Mouse (Mus musculus) layer of hippocampus, postnatal 25 days (tissue): ENCODE data around the gene Rpp25l. TPM values are rescaled to one million over a fixed set of nuclear protein-coding genes. Genes with fewer than 3 reads are reported as not detected.
"Not testable (repeated sequence)": the region's sequence is repeated elsewhere in the genome, so short reads cannot be mapped to it uniquely, and the experiment has no call there.

Experiments used
- DNase-seq, 2 experiments: peaks; one replicate each; pipeline ENCODE4 v3.0.0; 2022; ENCODE audit warnings: mixed read lengths in 2 of 2, low spot score in 1 of 2; ENCODE audit errors: extremely low spot score in 1 of 2
- total RNA-seq, 2 experiments: library from RNA; stranded (reverse); gene quantifications; 2 replicates each; pipeline ENCODE4 v1.2.3; 2021

The Rpp25l gene
- total RNA-seq, 2 experiments from 2014 or later = 27.7 to 33.6 TPM

DNA sequence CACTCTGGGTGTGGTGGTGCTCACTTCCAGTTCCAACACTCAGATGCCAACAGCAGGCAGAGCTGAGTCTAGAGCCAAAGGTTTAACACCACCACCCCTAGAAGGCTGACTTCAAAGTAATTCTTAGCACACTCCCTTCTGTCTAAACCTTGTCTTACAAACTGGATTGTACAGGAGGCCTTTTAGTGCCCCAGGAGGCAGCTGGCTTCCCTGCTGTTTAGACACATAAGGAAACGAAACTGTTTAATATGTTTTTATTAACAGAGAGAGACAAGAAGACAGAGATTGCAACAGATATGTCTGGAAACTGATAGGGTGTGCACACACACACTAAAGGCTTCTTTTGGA is 24.9 kb upstream of the Rpp25l start:
- DNase-seq = no peak

DNA sequence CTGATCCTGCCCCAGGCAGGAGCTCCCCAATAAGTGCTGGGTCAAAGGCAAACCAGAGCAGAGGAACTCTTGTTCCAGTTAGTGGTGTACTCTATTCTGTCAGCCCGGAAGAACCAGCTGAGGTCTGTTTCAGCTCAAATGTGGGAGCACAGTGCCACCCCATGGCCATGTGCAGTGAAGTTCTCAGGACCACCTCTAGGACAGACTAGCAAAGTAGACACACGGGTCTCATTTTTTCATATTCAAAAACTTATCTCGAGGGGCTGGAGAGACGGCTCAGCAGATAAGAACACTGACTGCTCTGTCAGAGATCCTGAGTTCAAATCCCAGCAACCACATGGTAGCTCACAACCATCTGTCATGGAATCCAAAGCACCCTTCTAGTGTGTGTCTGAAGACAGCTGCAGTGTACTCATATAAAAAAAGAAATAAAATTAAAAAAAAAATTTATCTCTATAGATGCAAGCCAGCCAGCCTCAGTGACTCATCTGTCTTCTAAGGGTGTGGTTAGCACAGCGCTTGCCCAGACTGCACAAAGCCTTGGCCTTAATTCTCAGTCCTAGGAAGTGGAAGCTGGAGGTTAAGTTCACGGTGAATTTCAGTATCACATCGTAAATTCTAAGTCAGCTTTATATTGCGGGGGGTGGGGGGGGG is 24.4 kb upstream of the Rpp25l start:
- peak; percentile 64 to 74 for DNase-seq

- DNase-seq = no peak
Measured at GRCm38 (mm10) chr4:41731052-41731765, 17.9 kb upstream of the Rpp25l start, which contains the start of gene Arid3c. Gene Arid3c (minus strand): TSS chr4:41731142.

DNA sequence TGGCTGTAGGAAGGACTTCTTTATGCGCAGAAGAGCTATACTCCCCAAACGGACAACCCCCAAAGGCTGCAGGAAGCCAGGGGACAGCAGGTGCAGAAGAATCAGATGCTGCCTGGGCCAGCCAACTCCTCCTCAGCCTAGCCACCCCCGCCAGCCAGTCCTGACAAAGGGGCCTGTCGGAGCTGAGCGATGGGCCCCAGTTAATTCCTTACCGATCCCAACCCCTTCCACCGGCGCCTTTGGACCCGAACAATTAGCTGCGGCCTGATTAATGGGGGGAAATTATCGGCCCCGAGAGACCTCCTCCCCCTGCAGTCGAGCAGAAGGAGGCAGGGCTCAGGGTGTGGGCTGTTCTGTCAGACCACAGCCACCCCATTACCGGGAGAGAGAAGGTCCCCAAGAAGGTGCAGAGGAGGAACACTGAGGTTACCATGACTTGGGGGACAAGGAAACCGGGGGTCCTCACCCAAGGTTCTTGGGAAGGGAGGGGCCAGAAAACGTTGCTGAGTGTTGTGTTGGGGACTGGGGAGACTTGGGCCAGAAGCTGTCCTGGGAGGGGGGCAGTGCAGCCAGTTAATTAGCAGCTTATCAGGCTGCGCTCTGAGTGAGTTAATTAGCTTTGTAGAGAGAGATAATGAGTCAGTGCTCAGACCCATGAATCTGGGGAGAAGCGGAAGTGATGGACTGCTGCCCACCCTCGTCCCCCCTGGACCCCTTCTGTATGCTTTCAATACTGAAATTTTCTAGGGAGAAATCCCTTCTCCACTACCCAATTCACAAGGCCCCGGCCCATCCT is 13.7 kb upstream of the Rpp25l start:
- no peak for DNase-seq

GRCm38 (mm10) chr4:41722918-41723351 is 9.6 kb upstream of the Rpp25l start, which contains the start of gene Dctn3:
Gene Dctn3 (minus strand): TSS chr4:41723170.
- DNase-seq = peak; percentile 72 to 73

DNA sequence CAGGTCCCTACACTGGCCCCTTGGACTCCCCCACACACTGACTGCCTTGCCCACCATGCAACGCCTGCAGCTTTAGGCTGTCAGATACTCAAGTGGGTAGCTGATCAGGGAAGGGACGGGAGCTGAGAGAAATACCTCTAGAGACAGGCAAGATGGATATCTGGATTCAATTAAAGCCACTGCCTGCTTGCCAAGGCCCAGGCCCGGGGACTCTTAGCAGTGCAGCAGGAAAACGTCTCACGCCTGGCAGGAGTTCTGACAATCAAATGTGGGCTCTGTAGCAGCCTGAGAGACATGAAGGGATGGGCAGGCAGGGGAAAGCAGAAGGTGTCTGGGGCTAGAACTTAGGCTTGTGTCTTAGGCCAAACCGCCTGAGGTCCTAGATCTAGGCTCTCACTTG is 3.5 kb upstream of the Rpp25l start:
- DNase-seq = no peak

GRCm38 (mm10) chr4:41715596-41715995 is 2.3 kb upstream of the Rpp25l start:
- peak in 1 of 2 experiments; percentile 56 for DNase-seq

DNA sequence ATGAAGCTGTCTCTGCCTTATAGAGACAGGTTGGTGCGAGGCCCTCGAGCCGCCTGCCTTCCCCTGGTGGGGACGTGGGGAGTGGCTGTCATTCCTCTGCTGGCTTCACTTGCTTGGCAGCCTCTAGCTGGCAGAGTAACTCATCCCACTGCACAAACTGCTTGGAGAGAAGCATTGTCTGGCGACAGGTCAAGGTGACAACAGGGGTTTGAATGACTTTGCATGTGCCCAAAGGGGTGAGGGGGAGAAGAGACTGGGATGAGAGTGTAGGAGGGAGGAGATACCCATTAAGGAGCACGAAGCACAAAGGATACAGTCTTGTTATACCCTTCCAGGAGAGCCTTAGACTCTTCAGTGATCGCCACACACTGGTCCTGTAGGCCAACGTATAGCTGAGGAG is 1.7 kb upstream of the Rpp25l start:
- no peak for DNase-seq

- peak in 1 of 2 experiments; percentile 68 for DNase-seq
Measured at GRCm38 (mm10) chr4:41714276-41714675, 942 bp upstream of the Rpp25l start.

DNA sequence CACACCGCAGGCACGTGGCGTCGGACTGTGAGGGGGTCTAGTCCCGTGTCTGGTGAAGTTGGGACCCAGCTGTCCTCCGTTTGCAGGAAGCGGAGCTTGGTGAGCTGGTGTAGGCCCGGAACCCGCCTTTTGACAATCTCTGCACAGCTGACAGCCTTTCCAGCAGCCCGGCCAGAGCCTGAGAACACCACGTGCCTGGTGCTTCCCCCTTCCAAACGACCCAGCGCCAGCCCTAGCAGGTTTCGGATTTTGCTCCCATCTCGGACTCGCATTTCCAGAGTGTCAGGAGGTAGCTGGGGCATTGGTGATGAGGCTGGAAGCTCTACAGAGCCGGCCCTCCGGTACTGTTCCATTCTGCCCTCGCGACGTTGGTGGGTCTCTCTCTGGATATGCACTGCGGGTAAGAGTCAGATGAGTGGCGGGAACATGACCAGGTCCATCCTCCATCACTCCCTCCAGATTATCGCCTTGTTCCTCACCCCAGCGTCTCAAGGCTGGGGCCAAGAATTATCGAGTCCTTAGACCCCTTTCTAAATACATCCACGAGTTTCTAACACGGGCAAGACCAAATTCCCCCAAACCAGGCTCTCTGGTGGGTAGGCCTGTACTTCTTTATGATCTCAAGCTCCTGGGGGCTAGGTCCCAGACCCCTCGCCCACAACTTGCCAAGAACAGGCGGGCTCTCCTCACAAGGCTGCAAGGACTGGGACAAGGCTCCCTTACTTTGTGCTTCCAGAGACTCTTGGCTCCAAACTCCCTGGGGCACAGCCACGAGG is 725 bp downstream of the Rpp25l start:
- no peak for DNase-seq

GRCm38 (mm10) chr4:41711705-41712375 is 1.5 kb downstream of the Rpp25l start:
- no peak for DNase-seq

GRCm38 (mm10) chr4:41710229-41710628 is 3.1 kb downstream of the Rpp25l start:
- no peak for DNase-seq

- no peak for DNase-seq
Measured at GRCm38 (mm10) chr4:41708192-41708745, 5.1 kb downstream of the Rpp25l start.

GRCm38 (mm10) chr4:41707011-41707535 is 6.3 kb downstream of the Rpp25l start:
- peak in 1 of 2 experiments; percentile 60 for DNase-seq

- no peak for DNase-seq
Measured at GRCm38 (mm10) chr4:41705922-41706754, 7.2 kb downstream of the Rpp25l start.

- no peak for DNase-seq
Measured at GRCm38 (mm10) chr4:41704651-41705050, 8.7 kb downstream of the Rpp25l start.

DNA sequence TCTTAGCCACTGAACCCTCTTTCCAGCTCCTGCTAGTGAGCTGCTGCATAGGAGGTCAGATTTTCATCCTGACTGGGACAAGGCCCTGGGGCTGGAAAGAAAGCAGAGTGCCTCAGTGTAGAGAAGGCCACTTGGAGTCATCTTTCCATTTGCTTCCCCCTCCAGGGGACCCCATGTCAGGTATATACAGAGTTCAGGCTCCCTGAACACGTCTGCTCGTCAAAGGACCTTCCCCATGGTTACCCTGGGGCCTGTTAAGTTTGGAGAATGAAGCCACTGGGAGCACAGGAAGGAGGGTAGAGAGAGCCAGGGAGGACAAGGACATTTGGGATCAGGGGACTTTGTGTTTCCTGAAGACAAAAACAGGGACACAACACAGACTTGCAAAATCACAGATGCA is 11.1 kb downstream of the Rpp25l start:
- not testable (repeated sequence) for DNase-seq

DNA sequence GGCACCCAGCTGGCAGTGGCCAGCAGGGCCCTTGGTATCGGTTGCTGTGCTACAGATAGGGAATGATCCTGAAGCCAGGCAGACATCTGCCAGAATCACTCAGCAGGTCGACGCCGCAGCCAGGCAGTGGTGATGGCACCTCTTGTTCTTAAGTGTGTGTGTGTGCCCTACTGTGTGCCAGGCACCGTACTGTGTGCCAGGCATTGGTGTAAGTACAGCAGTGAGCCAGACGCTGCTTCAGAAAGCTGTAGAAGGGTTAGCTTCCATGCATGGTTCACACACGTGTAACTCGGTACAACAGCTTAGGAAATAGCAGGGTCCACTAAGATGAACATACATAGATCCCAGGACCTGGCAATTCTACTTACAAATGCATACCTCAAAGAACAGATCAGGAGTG is 13.1 kb downstream of the Rpp25l start:
- not testable (repeated sequence) for DNase-seq
